Mouse (Mus musculus) heart, adult 2 months (tissue): ENCODE measurements around the gene Smarca1.

Source experiments
- CTCF ChIP-seq: fragments of 200-600 bp; IDR thresholded peaks from 2 replicates; pipeline ENCODE4 v1.8.1; 2022; ENCODE audit warnings: antibody characterized with exemption, mild to moderate bottlenecking, moderate library complexity
- POLR2A ChIP-seq: fragments of 200-500 bp; IDR thresholded peaks from 2 replicates; pipeline ENCODE4 v1.6.1; 2011; ENCODE audit warnings: mild to moderate bottlenecking, low read depth, low read length, control low read depth; ENCODE audit not compliant: insufficient read depth

GRCm38 (mm10) chrX:47764440-47764839 is 128.3 kb downstream of the Smarca1 start:
- TF ChIP-seq CTCF (no peak), POLR2A (no peak)
